In genomic region chr14:55819845-55820405, GRCm38 (mm10) we compare ENCODE assay signal across 20 mouse cellular contexts. TPM values are rescaled to one million over a fixed set of nuclear protein-coding genes. Genes with fewer than 3 reads are reported as not detected.
A peak's percentile ranks its signal among the peaks of the same experiment; 100 is the strongest.
DNase-seq lines count a peak whose midpoint lies in the region; ATAC-seq lines count a peak whose summit lies in the region.
"Had no signal": no experiment of that assay in that cellular context is flagged by ENCODE, and none has a peak within 500 bp of the region (broad histone marks: within the 10 kb centered on the region; RNA-seq: fewer than 3 reads in every experiment).

No protein-coding gene starts in this region.

- H3K4me2 ChIP-seq in kidney, embryonic 14.5 days (replicated peaks; ENCODE audit: low read depth, low read length), result no peak overlapping the region
- no peak overlapping the region for H3K4me2 ChIP-seq in midbrain, embryonic 11.5 days
- H3K4me2 ChIP-seq in liver, embryonic 11.5 days, result no peak overlapping the region
- H3K4me2 ChIP-seq: forebrain, embryonic 12.5 days; hindbrain, embryonic 15.5 days; liver, embryonic 12.5 days; lung, embryonic 15.5 days; stomach, embryonic 15.5 days had no signal

- H3K4me1 ChIP-seq in kidney, embryonic 14.5 days (ENCODE audit: control insufficient read depth, insufficient read depth, low read length), result 0 out of 2 replicates have a peak, but pooled peaks cover 4% of the 10 kb centered on the region
- H3K4me1 ChIP-seq in midbrain, embryonic 11.5 days (ENCODE audit: control insufficient read depth, insufficient read depth, low read length), result peaks cover 16% of the 10 kb centered on the region
- peaks cover 34% of the 10 kb centered on the region for H3K4me1 ChIP-seq in midbrain, embryonic 10.5 days
- H3K4me1 ChIP-seq in liver, embryonic 11.5 days (replicated peaks; ENCODE audit: control insufficient read depth, insufficient read depth, low read length), result peaks cover 13% of the 10 kb centered on the region

- 82% methylated on average over 7 of the region's 7 CpGs for WGBS in kidney, embryonic 14.5 days
- 79% methylated on average over 7 of the region's 7 CpGs for WGBS in midbrain, embryonic 11.5 days
- 76% methylated on average over 7 of the region's 7 CpGs for WGBS in midbrain, embryonic 10.5 days
- 69% methylated on average over 7 of the region's 7 CpGs for WGBS in liver, embryonic 11.5 days

- DNase-seq in adrenal gland, adult 18-20 months (ENCODE audit: low spot score in 2 of 2), result peak; percentile 0 to 10
- no peak for DNase-seq in adrenal gland, postnatal 14 days
- peak; percentile 1 for DNase-seq in kidney, adult 11 months
- peak; percentile 73 for DNase-seq in midbrain, embryonic 11.5 days (ENCODE audit: low spot score, missing footprints)
- DNase-seq in midbrain, embryonic 10.5 days (ENCODE audit: low spot score), result no peak
- DNase-seq in R1 (ENCODE audit: low read depth, low spot score), result peak; percentile 66
- no peak for DNase-seq in liver, embryonic 11.5 days (ENCODE audit: low spot score)
- DNase-seq: adrenal gland, adult 8-10 months; cerebellum, adult 11 months; embryo, embryonic 11 days; spleen, adult 18-20 months had no signal

- H3K9me3 ChIP-seq in kidney, embryonic 14.5 days (ENCODE audit: control insufficient read depth, low read length), result no peaks in the 10 kb centered on the region
- H3K9me3 ChIP-seq in midbrain, embryonic 11.5 days (ENCODE audit: control insufficient read depth, low read length), result no peaks in the 10 kb centered on the region
- no peaks in the 10 kb centered on the region for H3K9me3 ChIP-seq in midbrain, embryonic 10.5 days (replicated peaks)
- no peaks in the 10 kb centered on the region for H3K9me3 ChIP-seq in liver, embryonic 11.5 days (ENCODE audit: control insufficient read depth, low read length)
- H3K9me3 ChIP-seq: forebrain, embryonic 12.5 days; hindbrain, embryonic 15.5 days; limb, embryonic 10.5 days; liver, embryonic 12.5 days; lung, embryonic 15.5 days; megakaryocyte, embryonic 14.5 days; stomach, embryonic 15.5 days had no signal

- no peak overlapping the region for H3K4me3 ChIP-seq in kidney, embryonic 14.5 days (ENCODE audit: low read length)
- H3K4me3 ChIP-seq in midbrain, embryonic 11.5 days (ENCODE audit: low read depth, low read length), result no peak overlapping the region
- no peak overlapping the region for H3K4me3 ChIP-seq in midbrain, embryonic 10.5 days
- no peak overlapping the region for H3K4me3 ChIP-seq in liver, embryonic 11.5 days (ENCODE audit: low read depth, low read length)
- H3K4me3 ChIP-seq: forebrain, embryonic 12.5 days; hindbrain, embryonic 15.5 days; limb, embryonic 10.5 days; liver, embryonic 12.5 days; lung, embryonic 15.5 days; megakaryocyte, embryonic 14.5 days; stomach, embryonic 15.5 days had no signal

- ATAC-seq in kidney, embryonic 14.5 days (ENCODE audit: low FRiP score, low TSS enrichment), result no peak
- ATAC-seq in midbrain, embryonic 11.5 days (ENCODE audit: low FRiP score), result no peak
- no peak for ATAC-seq in liver, embryonic 11.5 days (replicated peaks; ENCODE audit: low FRiP score)
- ATAC-seq: intestine, postnatal 0 days; liver, embryonic 12.5 days had no signal

- H3K36me3 ChIP-seq in kidney, embryonic 14.5 days (ENCODE audit: control insufficient read depth, insufficient read depth, low read length), result no peaks in the 10 kb centered on the region
- no peaks in the 10 kb centered on the region for H3K36me3 ChIP-seq in midbrain, embryonic 11.5 days (ENCODE audit: control insufficient read depth, insufficient read depth, low read length)
- H3K36me3 ChIP-seq in midbrain, embryonic 10.5 days, result no peaks in the 10 kb centered on the region
- H3K36me3 ChIP-seq in liver, embryonic 11.5 days (ENCODE audit: control insufficient read depth, insufficient read depth, low read length), result no peaks in the 10 kb centered on the region
- H3K36me3 ChIP-seq: forebrain, embryonic 12.5 days; hindbrain, embryonic 15.5 days; limb, embryonic 10.5 days; liver, embryonic 12.5 days; lung, embryonic 15.5 days; stomach, embryonic 15.5 days had no signal

- no peak overlapping the region for H3K27ac ChIP-seq in kidney, embryonic 14.5 days (ENCODE audit: low read depth, low read length)
- H3K27ac ChIP-seq in midbrain, embryonic 11.5 days (ENCODE audit: low read depth, low read length), result no peak overlapping the region
- H3K27ac ChIP-seq in midbrain, embryonic 10.5 days (replicated peaks), result no peak overlapping the region
- H3K27ac ChIP-seq in liver, embryonic 11.5 days (ENCODE audit: low read depth, low read length), result no peak overlapping the region
- H3K27ac ChIP-seq: forebrain, embryonic 12.5 days; hindbrain, embryonic 15.5 days; limb, embryonic 10.5 days; liver, embryonic 12.5 days; lung, embryonic 15.5 days; stomach, embryonic 15.5 days had no signal

- no peaks in the 10 kb centered on the region for H3K27me3 ChIP-seq in kidney, embryonic 14.5 days (ENCODE audit: control insufficient read depth, insufficient read depth, low read length)
- no peaks in the 10 kb centered on the region for H3K27me3 ChIP-seq in midbrain, embryonic 11.5 days (ENCODE audit: control insufficient read depth, insufficient read depth, low read length)
- peaks cover 10% of the 10 kb centered on the region; the same call in 1 of the 2 replicates for H3K27me3 ChIP-seq in midbrain, embryonic 10.5 days (ENCODE audit: low read depth, poor library complexity, severe bottlenecking)
- H3K27me3 ChIP-seq in liver, embryonic 11.5 days (replicated peaks; ENCODE audit: control insufficient read depth, insufficient read depth, low read length), result peaks cover 19% of the 10 kb centered on the region
- H3K27me3 ChIP-seq: lung, embryonic 15.5 days; stomach, embryonic 15.5 days had no signal

- H3K9ac ChIP-seq in kidney, embryonic 14.5 days (ENCODE audit: low read depth, low read length), result no peak overlapping the region
- H3K9ac ChIP-seq in midbrain, embryonic 11.5 days (ENCODE audit: low read length), result no peak overlapping the region
- no peak overlapping the region for H3K9ac ChIP-seq in liver, embryonic 11.5 days (ENCODE audit: low read depth, low read length)
- H3K9ac ChIP-seq: forebrain, embryonic 12.5 days; hindbrain, embryonic 15.5 days; liver, embryonic 12.5 days; lung, embryonic 15.5 days; stomach, embryonic 15.5 days had no signal

RNA-seq across cellular contexts. Expression of gene Nfatc4, which starts 3.0 kb away (rescaled TPM):
- 10 to 100 TPM; 17.4 to 21.4 TPM for total RNA-seq in adrenal gland, adult 18-20 months (2021)
- 23.8 and 31.2 TPM in 2 replicates for total RNA-seq in adrenal gland, postnatal 14 days (2021)
- 26.3 and 33.8 TPM in 2 replicates for polyA plus RNA-seq in kidney, embryonic 14.5 days (2014; fragmentation: Nextera tagmentation; extraction: Ambion mirVana)
- polyA plus RNA-seq in midbrain, embryonic 11.5 days (2014; fragmentation: Nextera tagmentation; extraction: Ambion mirVana), result 9.9 and 11.5 TPM in 2 replicates
- 22.0 and 24.6 TPM in 2 replicates for polyA plus RNA-seq in midbrain, embryonic 10.5 days (2016; fragmentation: Nextera tagmentation; extraction: Ambion mirVana)
- 15.1 and 15.3 TPM in 2 replicates for polyA plus RNA-seq in liver, embryonic 11.5 days (2014; fragmentation: Nextera tagmentation; extraction: Ambion mirVana)

RNA-seq across cellular contexts. Expression of gene Ripk3, which starts 31.3 kb away (rescaled TPM):
- total RNA-seq in adrenal gland, adult 18-20 months (2021), result 1 to 10 TPM; 3.6 to 4.5 TPM
- total RNA-seq in adrenal gland, postnatal 14 days (2021), result 5.2 and 7.8 TPM in 2 replicates
- 38.1 and 43.3 TPM in 2 replicates for polyA plus RNA-seq in kidney, embryonic 14.5 days (2014; fragmentation: Nextera tagmentation; extraction: Ambion mirVana)
- 4.0 and 4.5 TPM in 2 replicates for polyA plus RNA-seq in midbrain, embryonic 11.5 days (2014; fragmentation: Nextera tagmentation; extraction: Ambion mirVana)
- polyA plus RNA-seq in midbrain, embryonic 10.5 days (2016; fragmentation: Nextera tagmentation; extraction: Ambion mirVana), result 6.9 and 7.1 TPM in 2 replicates
- 51.6 and 52.1 TPM in 2 replicates for polyA plus RNA-seq in liver, embryonic 11.5 days (2014; fragmentation: Nextera tagmentation; extraction: Ambion mirVana)

RNA-seq across cellular contexts. Expression of gene Nynrin, which starts 33.9 kb away (rescaled TPM):
- 1 to 10 TPM; 8.2 to 9.0 TPM for total RNA-seq in adrenal gland, adult 18-20 months (2021)
- total RNA-seq in adrenal gland, postnatal 14 days (2021), result 14.1 and 18.8 TPM in 2 replicates
- 11.0 and 15.6 TPM in 2 replicates for polyA plus RNA-seq in kidney, embryonic 14.5 days (2014; fragmentation: Nextera tagmentation; extraction: Ambion mirVana)
- 10.7 and 12.0 TPM in 2 replicates for polyA plus RNA-seq in midbrain, embryonic 11.5 days (2014; fragmentation: Nextera tagmentation; extraction: Ambion mirVana)
- polyA plus RNA-seq in midbrain, embryonic 10.5 days (2016; fragmentation: Nextera tagmentation; extraction: Ambion mirVana), result 22.3 and 25.1 TPM in 2 replicates
- polyA plus RNA-seq in liver, embryonic 11.5 days (2014; fragmentation: Nextera tagmentation; extraction: Ambion mirVana), result 12.0 and 12.2 TPM in 2 replicates

RNA-seq across cellular contexts. Expression of gene Adcy4, which starts 36.0 kb away (rescaled TPM):
- total RNA-seq in adrenal gland, adult 18-20 months (2021), result 10 to 100 TPM in 1 of 2 experiments, 1 to 10 TPM in 1; 8.3 to 17.1 TPM
- 14.3 and 17.3 TPM in 2 replicates for total RNA-seq in adrenal gland, postnatal 14 days (2021)
- 7.8 and 10.4 TPM in 2 replicates for polyA plus RNA-seq in kidney, embryonic 14.5 days (2014; fragmentation: Nextera tagmentation; extraction: Ambion mirVana)
- 4.9 and 5.8 TPM in 2 replicates for polyA plus RNA-seq in midbrain, embryonic 11.5 days (2014; fragmentation: Nextera tagmentation; extraction: Ambion mirVana)
- 5.4 and 6.5 TPM in 2 replicates for polyA plus RNA-seq in midbrain, embryonic 10.5 days (2016; fragmentation: Nextera tagmentation; extraction: Ambion mirVana)
- polyA plus RNA-seq in liver, embryonic 11.5 days (2014; fragmentation: Nextera tagmentation; extraction: Ambion mirVana), result 3.9 and 4.8 TPM in 2 replicates

RNA-seq across cellular contexts. Expression of gene Ltb4r1, which starts 54.2 kb away (rescaled TPM):
- total RNA-seq in adrenal gland, adult 18-20 months (2021), result under 1 TPM; 0.42 to 0.50 TPM
- 0.48 and 0.71 TPM in 2 replicates for total RNA-seq in adrenal gland, postnatal 14 days (2021)
- 0.23 TPM in 1 of 2 replicates, not detected in the other for polyA plus RNA-seq in kidney, embryonic 14.5 days (2014; fragmentation: Nextera tagmentation; extraction: Ambion mirVana)
- polyA plus RNA-seq in midbrain, embryonic 11.5 days (2014; fragmentation: Nextera tagmentation; extraction: Ambion mirVana), result not detected in 2 replicates
- polyA plus RNA-seq in midbrain, embryonic 10.5 days (2016; fragmentation: Nextera tagmentation; extraction: Ambion mirVana), result 0.25 and 0.30 TPM in 2 replicates
- 1.6 and 1.9 TPM in 2 replicates for polyA plus RNA-seq in liver, embryonic 11.5 days (2014; fragmentation: Nextera tagmentation; extraction: Ambion mirVana)

Comparison
In these comparisons a context has a peak if more than half of its experiments do, and no peak if none do; other contexts are left out.
1. DNase-seq: peak in adrenal gland, adult 18-20 months (2 of 2), kidney, adult 11 months (single experiment), midbrain, embryonic 11.5 days (single experiment) and R1 (single experiment); none in adrenal gland, postnatal 14 days (single experiment), midbrain, embryonic 10.5 days (single experiment) and liver, embryonic 11.5 days (single experiment).